Mouse (Mus musculus): ENCODE results near the gene Ncoa1.
A peak's percentile ranks its signal among the peaks of the same experiment; 100 is the strongest.
"Not testable (repeated sequence)": the region's sequence is repeated elsewhere in the genome, so short reads cannot be mapped to it uniquely, and the experiment has no call there.

The Ncoa1 gene

DNA sequence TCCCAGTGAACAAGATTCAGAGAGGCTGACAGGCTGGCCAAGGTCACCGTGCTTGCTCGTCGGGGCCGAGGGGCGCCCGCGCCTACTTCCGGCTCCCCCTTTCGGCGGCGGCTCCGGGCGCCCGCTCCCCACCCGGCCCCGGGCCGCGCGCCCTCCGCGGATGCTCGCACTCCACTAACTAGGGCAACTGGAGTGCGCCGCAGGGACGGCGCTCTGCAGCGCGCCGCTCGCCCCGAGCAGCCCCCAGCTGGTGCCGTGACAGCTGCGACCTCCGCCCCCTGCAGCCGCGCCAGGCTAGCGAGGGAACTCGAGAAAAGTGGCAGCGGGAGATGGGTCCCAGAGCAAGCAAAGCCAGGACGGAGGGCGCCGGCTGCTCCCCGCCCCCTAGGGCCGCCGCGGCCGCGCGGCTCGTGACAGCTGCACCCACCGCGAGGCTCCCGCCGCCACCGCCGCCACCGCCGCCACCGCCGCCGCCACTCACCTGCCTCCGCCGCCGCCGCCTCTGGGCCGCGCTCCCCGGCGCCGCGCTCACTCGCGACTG is 621 bp downstream of the Ncoa1 start:
- DNase-seq (ENCODE audit: low spot score in 2 of 2): peak in 1 of 2 experiments; percentile 47

DNA sequence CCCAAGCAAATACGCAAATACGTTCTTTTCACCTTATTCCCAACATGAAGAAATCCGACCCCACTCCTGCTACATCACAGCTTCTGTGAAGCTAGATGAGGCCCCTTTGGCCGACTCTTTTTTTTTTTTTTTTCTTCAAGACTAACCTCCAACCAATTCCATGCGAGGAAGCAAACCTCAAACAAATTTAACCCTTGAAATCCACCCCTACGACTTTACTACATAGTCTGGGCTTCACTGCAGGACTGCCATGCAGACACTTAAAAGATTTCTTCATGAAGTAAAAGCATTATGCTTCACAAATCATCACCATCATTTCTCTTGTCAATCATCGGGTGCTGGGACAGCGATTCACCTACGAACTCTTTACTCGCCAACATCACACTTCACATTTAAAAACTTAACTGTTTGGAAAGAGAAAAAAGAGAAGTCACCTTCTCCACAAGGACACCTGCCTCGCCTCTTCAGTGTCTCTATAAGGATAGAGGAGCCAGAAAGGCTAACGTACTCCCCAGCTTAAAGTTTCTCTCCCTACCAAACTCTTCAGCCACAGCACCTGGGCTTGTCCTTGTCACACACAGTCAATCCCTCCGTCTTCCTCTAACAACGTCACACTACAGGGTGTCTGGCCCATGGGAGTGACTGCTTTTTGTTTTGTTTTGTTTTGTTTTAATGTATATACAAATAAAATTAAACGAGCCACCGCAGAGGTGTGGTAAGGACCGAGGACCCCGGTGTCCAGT is 1.6 kb downstream of the Ncoa1 start:
- DNase-seq (ENCODE audit: low spot score in 2 of 2): no peak

DNA sequence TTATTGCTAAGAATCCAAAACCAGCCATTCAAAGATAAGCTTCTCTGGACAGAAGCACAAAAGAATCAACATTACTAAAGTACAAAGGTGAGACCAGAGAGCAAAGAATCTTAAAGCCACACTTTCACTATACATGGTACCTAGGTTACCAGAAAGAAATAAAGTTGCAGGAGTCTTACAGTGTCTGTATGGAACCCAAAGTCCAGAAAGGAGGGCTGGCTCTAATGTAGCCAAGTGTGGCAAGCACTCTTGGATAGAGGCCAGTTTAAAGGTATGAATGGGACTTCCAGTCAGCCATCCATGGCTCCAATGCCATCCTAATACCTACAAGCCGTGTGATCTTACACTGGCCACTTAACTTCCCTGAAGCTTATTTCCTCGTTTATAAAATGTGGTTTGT is 7.9 kb downstream of the Ncoa1 start:
- DNase-seq (ENCODE audit: low spot score in 2 of 2): no peak

DNA sequence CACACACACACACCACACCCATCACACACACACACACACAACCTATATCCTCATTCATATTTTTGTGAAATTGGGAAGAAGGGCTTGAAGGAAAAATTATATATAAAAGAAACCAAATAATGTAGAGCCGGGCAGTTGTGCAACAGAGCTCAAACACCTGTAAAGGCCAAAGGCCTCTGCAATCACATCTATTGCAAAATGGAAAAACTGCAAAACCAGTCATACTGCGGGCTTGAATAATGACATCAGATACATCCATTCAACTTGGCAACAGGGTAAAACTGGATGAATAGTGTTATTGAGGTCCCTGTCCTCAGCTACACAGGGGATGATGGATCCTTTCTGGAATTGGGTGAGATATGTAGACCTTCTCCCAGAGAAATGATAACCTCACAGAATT is 13.3 kb downstream of the Ncoa1 start:
- DNase-seq (ENCODE audit: low spot score in 2 of 2): no peak

DNA sequence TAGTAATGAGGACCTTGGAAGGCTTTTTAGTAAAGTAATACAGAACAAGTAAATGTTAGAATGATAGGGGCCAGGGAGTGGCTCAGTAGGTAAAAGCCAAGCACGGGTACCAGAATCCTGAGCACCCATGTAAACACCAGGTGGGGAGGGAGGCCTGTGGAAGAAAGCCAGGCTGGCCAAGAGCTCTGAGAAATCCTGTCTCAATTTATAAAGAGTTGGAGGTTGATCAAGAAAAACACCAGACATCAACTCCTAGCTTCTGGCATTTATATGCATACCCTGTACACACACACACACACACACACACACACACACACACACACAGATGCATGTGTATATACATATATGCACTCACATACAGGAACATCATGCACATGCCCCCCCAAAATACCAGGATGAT is 14.6 kb downstream of the Ncoa1 start:
- no peak for DNase-seq (ENCODE audit: low spot score in 2 of 2)

DNA sequence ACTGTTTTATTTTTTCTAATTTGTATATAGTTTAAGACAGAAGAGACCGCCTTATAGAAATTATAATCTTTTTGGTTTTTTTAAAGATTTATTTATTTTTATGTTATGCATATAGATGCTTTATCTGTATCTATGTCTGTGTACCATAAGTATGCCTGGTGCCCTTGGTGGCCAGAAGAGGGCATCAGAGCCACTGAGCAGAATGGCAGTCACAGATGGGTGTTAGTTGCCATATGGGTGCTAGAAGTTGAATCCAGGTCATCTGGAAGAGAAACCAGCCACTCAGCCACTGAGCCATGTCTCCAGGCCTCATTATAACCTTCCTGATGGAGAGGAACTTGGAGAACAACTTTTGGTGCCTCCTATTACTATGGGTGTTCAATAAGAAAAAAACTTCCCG is 16.0 kb downstream of the Ncoa1 start:
- no peak for DNase-seq (ENCODE audit: low spot score in 2 of 2)

DNA sequence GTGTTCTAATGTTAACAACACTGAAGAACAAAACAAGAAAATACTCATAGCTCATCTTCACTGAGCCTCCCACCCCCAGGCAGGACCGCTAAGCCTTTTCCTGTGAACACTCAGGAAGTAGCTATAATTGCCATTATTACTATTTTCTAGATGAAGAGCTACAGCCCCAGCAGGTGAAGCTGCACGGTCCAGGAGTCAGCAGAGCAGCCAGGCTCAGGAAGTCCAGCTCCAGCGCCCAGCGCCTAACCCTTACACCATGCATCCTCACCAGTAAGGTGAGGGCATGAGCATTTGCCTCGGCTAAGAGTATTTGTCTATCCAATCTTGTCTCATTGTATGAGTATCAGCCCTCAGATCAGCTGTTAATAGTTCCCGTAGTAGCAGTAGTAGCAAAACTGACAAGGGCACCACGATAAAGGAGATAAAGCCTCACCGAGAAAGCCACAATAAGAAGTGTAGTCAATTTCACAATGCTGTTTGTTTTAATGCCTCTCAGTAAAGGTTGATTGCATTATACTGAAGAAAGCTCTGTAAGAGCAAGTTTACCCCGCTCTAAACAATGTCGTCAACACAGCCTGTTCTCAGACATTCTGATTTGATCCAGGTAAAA is 21.9 kb downstream of the Ncoa1 start:
- DNase-seq (ENCODE audit: low spot score in 2 of 2): no peak

DNA sequence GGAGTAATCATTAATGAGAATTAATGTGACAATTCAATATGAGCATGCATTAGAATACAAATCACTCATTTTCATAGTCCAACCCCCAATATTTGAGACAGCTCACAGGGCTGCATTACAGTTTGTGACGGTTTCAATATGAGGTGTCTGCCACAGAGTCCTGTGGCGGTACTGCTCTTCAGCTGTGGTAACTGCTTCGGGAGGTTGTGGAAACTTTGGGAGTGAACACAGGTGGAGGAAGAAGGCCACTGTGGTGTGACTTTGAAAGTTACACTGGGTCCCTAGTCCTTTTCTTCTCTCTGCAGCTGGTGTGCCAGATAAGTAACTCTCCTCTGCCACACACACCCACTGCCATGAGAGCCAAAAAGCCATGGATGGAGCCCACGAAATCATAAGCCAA is 22.7 kb downstream of the Ncoa1 start:
- DNase-seq (ENCODE audit: low spot score in 2 of 2): no peak

DNA sequence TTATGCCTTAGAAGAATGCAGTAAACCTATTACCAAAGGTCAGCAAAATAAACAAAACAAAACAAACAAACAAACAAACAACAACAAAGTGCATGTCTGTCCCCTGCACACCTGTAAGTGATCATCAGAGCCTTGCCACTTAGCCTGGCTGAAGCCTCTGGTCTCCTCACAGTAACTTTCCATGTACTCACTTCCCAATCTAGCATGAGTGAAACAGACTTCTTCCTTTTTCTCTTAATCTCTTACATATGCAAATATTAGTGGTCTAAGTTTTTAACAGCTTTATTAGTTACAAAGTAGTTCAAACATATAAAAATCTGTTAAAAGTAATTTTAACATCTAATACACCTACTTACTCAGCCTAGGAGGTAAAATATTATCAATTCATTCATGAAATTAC is 24.7 kb downstream of the Ncoa1 start:
- no peak for DNase-seq (ENCODE audit: low spot score in 2 of 2)

DNA sequence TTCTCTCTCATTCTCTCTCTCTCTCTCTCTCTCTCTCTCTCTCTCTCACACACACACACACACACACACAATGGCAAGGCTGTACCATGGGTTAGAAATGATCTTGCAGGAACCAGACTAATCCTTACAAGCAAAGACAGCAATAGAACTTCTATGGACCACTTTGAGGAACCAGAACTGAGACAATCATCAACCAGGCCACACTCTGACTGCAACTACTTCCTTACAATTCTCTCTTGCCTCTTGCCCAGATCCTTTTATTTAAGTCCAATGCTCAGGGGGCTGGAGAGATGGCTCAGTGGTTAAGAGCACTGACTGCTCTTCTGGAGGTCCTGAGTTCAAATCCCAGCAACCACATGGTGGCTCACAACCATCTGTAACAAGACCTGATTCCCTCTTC is 26.5 kb downstream of the Ncoa1 start:
- DNase-seq (ENCODE audit: low spot score in 2 of 2): not testable (repeated sequence)

DNA sequence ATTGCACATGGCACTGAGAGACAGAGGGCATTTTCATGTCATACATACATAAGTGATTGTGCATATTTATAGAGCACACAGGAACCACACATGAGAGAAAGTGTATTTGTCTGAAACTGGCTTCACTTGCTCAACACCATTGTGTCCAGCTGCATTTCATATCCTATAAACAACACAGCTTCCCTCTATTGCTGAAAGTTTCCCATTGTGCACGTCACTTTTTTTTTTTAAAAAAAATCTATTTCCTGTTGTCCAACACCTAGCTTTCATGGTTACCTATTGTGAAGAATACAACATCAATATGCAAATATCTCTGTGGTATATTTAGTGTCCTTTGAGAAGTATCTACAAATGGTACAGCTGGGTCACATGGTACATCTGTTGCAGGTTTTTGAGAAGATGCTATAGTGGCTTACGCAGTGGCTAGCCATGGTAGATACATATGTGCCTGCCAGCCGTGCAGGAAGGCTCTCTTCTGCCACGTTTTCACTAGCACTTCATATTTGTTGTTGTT is 28.8 kb downstream of the Ncoa1 start:
- DNase-seq (ENCODE audit: low spot score in 2 of 2): no peak

DNA sequence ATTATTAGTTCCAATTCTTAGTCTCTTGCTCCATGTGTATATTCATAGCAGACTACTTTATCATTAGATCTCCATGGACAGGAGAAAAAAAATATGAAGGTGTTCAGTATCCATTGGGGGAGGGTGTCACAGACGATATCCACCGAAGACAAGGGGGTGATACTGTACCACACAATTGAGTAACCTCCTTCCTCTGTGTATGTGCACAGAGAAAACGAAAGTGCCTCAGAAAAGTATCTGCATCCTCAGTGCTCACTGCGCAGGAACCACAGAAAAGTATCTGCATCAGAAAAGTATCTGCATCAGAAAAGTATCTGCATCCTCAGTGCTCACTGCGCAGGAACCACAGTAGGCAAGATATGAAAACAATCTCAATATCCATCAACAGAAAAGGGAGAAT is 32.0 kb downstream of the Ncoa1 start:
- no peak for DNase-seq (ENCODE audit: low spot score in 2 of 2)

DNA sequence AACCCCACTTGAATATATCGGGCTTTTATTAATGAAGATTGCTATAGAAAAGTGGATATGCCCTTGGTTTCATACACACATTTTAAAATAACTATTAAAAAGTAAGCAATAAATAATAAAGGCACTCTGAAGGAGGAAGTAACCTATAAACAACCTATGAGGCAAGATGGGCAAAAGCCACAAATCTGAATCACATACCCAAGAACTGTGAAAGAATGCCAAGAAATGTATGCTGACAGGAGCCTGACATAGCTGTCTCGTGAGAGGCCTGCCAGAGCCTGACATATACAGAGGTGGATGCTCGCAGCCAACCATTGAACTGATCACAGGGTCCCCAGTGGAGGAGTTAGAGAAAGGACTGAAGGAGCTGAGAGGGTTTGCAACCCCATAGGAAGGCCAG is 35.5 kb downstream of the Ncoa1 start:
- DNase-seq (ENCODE audit: low spot score in 2 of 2): no peak

DNA sequence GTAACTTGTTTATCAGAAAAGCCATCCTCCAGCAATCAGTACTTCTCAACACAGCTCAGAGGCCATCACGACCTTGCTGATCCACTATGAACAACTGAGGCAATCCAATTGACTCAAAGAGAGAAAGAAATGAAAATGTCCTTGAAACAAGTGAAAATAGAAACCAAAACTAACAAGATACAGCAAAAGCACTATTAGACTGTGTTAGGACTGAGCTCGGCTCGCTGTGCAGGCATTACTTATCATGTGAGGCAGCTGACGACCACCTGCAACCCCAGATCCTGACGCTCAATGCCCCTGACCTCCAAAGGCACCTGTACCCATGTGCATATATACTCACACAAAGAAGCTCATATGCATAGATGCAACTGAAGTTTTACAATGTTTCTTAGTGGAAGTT is 40.8 kb downstream of the Ncoa1 start:
- no peak for DNase-seq (ENCODE audit: low spot score in 2 of 2)

DNA sequence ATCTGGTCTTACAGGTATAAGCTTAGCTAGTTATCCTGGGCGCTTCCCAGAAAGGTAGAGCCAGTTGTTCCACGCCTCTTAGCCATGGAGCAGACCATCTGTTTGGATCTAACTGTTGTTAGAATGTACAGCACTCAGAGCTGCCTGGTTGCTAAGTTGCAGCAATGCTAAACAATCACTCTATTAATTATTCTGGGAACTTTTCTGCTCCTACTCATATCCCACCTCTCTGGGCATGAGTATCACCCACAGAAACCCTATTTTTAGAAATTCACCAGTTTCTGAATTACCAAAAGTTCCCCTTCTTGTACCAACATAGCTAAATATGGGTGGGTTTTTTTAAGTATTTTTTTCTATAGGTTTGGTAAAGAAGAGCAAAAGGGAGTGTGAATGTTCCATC is 43.4 kb downstream of the Ncoa1 start:
- peak; percentile 20 to 40 for DNase-seq (ENCODE audit: low spot score in 2 of 2)

DNA sequence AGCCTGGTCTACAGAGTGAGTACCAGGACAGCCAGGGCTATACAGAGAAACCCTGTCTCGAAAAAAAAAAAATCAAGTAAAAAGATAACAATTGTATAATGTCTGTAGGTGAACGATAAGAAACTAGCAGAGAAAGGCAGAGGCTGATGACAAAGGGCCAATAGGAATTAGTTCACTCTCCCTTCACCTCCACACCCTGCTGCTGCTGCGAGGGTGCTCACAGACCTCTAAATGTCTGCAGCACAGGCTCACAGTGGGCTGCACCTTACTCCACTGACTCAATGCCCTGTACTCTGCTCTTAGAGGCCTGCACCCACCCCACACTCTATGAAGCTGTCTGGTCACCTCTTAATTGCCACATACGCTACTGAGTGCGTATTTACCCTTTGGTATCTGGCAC is 45.0 kb downstream of the Ncoa1 start:
- DNase-seq (ENCODE audit: low spot score in 2 of 2): no peak

DNA sequence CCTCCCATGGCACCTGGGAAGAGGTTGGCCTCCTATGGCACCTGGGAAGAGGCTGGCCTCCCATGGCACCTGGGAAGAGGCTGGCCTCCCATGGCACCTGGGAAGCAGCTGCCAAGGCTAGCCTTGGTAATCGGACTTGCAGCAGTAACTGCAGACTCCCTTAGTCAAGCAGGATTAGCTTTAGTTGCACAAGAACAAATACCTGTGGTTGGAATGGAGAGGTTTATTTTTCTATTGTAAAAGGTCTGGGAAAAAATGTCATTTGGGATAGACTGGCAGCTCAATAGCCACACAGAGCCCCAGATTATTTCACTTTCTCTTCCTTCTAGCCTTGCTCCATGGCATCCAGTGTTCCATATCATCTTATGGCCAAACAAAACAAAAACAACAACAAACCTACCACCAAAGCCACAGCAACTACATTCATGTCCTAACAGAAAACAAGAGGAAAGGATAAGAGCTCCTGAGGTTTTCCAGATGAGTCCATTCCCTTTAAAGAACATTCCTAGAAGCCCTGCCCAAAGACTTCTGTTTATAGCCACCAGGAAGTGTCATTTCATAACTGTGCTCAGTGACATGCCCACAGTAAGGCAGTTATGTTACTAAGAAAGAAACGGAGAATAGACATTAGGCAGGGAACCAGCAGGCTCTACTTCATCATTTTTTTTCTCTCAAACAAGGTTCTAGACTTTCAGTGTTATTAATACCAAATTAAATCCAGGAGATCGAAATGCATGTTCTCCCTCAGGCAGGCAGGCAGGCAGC is 46.7 kb downstream of the Ncoa1 start:
- no peak for DNase-seq (ENCODE audit: low spot score in 2 of 2)

DNA sequence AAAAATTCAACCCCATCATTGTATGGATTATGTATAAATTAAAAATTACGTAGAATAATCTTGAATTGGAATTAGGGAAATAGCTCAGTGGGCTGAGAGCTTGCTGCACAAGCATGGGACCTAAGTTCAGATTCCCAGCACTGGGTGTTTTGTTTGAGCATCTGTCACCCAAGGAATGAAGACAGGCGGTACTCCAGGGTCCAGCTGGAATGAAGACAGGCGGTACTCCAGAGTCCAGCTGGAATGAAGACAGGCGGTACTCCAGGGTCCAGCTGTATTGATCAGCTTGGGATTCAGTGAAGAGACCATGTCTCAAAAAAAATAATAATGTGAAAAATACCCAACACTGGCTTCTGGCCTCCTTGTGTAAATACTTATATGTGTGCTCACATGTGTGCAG is 58.2 kb downstream of the Ncoa1 start:
- no peak for DNase-seq (ENCODE audit: low spot score in 2 of 2)

DNA sequence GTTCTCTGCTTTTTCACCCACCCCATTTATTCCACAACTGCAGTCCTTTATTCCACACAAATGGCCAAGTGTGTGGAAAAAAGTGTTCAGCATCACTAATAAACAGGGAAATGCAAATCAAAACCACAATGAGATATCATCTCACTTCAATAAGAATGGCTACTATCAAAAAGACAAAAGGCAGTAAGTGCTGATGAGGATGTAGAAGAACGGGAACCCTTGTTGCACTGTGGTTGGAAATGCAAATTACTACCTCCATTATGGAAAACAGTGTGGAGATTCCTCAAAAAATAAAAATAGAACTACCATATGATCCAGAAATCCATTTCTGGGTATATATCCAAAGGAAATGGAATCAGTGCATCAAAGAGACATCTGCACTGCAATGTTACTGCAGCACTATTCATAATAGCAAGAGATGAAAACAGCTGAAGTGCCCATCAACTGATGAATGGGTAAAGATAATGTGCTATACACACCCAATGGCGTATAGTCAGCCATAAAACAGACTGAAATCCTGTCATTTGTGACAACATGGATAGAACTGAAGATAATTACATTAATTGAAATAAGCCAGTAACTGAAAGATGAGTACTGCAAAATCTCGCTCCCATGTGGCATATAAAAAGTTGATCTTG is 59.2 kb downstream of the Ncoa1 start:
- no peak for DNase-seq (ENCODE audit: low spot score in 2 of 2)

DNA sequence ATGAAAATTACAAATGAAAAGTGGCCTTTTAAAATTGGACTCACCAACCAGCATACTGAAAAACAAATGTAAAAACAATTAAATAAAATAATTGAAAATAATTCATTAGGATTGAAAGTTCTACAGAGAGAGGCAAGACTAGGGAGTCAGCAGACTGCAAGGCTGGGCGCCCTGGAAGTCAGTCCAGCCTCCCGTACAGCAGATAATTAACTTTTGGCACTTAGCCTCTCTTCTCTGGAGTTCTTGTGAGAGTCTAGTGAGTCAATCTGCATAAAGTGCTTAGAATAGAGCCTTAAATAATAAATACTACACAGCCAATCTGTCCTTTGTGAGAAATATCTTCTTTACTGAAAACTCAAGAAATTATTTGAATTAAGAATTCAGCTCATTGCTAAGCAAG is 69.9 kb downstream of the Ncoa1 start:
- no peak for DNase-seq (ENCODE audit: low spot score in 2 of 2)

DNA sequence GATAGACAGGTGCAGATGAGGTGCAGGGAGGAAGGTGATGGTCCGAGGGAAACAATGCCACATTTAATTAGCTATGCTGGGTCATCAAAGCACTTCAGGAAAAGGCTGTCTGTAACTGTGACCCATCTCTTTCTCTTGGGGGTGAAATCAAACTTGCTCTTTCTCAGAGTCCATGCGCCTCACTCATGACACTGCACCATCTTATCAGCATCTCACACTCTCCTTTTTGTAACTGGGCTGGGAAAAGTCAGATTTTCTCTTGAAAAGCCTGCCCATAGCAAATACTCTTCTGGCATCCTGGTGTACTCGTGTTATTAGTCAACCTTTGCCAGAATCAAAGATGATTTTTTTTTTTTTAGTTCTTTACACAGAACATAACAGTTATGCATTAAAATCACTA is 70.8 kb downstream of the Ncoa1 start:
- no peak for DNase-seq (ENCODE audit: low spot score in 2 of 2)

DNA sequence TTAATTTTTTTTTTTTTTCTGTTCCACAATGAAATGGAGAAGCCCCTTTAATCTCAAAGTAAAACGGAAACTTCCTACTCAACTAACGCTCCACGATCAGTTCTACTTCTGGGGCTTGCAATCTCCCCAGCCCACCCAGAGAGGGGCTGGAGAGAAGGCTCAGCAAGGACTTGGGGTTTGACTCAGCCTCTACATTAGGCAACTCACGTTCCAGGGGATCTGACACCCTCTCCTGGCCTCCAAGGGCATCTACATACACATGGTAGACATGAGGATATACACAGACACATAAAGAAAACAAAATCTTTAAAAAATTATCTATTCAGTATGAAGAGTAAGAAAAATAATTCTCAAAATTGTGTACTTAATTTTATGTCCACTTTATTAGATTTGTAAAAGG is 73.8 kb downstream of the Ncoa1 start:
- DNase-seq (ENCODE audit: low spot score in 2 of 2): no peak

Data from left cerebral cortex, adult 9 months (tissue).